Mouse (Mus musculus): ENCODE measurements around the gene Trnp1. TPM values are rescaled to one million over a fixed set of nuclear protein-coding genes. Genes with fewer than 3 reads are reported as not detected.

The Trnp1 gene
- total RNA-seq, 2 experiments from 2014 or later = 114 to 119 TPM

DNA sequence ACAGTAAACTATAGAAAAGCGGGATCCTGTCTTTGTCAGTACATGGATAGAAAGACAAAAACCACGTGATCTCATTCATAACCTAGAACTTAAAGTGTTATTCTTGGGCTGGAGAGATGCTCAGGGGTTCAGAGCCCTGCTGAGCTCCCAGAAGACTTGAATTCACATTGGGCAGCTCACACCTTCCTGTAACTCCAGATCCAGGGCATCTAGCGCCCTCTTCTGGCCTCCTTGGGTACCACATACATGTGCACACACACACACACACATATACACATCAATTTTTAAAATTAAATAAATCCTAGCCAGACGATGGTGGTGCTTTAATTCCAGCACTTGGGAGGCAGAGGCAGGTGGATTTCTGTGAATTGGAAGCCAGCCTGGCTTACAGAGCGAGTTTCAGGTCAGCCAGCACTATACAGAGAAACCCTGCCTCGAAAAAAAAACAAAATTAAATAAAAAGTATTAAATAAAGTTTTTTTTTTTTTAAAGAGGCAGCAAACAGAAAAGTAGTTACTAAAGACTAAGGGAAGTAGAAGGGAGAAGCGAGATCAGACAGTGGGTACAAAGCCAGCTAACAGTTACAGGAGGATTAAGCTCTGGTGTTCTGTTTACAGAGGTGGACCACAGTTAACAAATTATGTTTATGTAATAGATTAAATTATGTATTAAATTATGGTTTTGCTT is 27.1 kb downstream of the Trnp1 start:
- intact Hi-C loops (cut with DNase I) = no loop called here
- no peak for DNase-seq (ENCODE audit: extremely low spot score in 1 of 2, low spot score in 2 of 2)

DNA sequence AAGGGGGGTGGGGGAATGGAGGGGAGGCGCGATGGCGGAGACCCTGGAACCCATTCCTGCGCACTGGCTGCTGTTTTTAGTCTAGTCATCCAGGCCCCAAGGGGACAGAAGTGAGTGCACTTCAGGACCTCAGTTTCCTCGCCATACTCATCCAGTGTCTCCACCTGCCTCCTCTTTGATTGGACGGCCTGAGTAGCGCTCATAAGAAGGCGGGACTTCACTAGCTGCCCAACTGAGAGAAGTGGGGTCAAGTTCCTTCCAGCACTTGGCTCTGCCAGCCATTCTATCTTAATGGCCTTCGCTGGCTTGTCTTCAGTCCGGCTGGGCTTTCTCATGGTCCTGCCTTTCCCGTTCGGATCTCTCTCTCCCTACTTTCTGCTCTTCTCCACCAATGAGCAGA is 29.2 kb downstream of the Trnp1 start:
- no peak for DNase-seq (ENCODE audit: extremely low spot score in 1 of 2, low spot score in 2 of 2)
- intact Hi-C loops (cut with DNase I) = no loop called here

DNA sequence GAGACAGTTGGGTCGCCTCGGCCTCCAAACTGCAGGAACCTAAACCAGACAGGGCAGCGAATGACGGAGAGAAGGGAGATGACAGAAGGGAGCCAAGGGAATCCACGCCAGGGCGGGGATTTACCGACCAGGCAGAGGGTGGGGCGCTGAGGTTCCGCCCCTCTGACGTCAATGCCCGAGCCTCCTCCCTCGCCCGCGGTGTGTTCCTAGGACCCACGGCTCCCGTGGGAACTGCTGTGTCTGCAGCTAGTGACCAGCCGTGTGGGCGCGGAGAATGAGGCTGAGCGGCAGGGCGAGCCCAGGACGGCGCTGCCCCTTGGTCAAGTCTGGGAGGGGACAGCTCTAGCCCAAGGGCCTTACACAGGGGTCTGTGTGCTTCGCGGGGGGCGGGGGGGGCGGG is 30.3 kb downstream of the Trnp1 start:
- peak; percentile 45 to 85 for DNase-seq (ENCODE audit: extremely low spot score in 1 of 2, low spot score in 2 of 2)
- intact Hi-C loops (cut with DNase I) = no loop called here

DNA sequence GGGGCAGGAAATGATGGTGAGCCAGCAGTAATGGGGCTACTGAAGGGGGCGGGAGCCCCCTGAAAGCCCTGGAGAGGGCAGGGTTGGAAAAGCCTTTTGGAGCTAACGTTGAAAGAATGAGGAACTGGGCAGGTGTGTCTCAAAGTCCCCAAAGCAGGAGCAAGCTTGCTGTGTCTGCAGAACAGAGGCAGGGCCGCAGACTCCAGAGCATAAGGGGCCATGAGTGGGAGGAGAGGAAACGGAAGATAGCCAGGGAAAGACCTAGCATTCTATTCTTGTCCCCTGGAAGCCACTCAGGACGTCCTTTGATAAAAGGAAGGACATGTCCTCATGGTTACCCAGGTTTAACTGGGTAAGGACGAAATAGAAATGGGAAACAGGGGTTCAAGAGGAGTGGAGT is 35.2 kb downstream of the Trnp1 start:
- DNase-seq (ENCODE audit: extremely low spot score in 1 of 2, low spot score in 2 of 2) = no peak
- intact Hi-C loops (cut with DNase I) = no loop called here

DNA sequence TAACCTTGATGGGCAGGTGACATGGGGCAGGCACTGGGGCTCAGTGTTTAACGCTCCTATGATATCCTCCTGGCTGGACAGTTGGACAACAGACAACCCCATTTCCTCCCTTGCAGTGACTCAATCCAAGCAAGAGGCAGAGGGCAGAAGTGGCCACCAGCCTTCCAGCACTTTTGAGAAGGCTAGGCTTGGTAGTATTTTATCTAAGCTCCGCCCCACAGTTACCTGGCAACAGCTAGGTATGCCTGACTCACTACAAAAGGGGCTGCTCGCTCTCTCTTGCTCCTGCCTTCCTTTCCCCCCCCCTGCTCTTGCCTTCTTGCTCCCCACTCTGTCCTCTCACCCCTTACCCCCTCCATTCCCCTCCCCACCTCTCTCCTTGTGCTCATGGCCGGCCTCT is 37.0 kb downstream of the Trnp1 start:
- DNase-seq (ENCODE audit: extremely low spot score in 1 of 2, low spot score in 2 of 2) = no peak
- intact Hi-C loops (cut with DNase I) = no loop called here

DNA sequence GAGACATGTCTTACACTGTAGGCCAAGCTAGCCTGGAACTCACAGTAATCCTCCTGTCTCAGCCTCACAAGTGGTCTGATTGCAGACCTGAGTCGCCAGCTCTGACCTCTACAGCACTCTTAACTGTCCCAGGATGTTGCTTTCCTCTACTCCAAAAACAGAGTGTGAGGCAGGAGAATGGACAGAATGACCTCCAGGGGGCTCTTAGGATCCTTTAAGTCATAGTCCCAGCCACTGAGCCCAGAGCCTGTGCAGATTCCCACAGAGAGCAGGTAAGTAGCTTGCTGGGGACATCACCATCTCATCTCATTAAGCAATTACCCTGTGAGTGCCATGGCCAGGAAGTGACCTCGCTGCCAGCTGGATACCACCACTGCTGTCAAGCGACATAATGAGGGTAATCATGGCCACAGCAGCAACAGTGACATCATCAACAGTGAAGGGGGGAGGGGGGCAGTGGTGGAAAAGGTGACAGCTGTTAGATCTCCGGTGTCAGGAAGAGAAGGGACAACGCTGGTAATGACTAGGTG is 37.5 kb downstream of the Trnp1 start:
- intact Hi-C loops (cut with DNase I) = no loop called here
- no peak for DNase-seq (ENCODE audit: extremely low spot score in 1 of 2, low spot score in 2 of 2)

DNA sequence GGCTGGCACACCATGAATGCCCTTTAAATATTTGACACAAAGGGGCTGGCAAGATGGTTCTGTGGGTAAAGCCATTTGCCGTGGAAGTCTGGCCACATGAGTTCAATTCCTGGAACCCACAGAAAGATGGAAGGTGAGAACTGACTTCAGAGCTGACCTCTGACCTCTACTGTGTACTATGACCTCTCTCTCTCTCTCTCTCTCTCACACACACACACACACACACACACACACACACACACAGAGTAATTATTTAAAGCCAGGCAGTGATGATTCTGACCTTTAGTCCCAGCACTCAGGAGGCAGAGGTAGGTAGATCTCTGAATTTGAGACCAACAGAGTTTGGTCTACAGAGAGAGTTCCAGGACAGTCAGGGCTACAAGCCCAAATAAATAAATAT is 38.3 kb downstream of the Trnp1 start:
- intact Hi-C loops (cut with DNase I) = no loop called here
- DNase-seq (ENCODE audit: extremely low spot score in 1 of 2, low spot score in 2 of 2) = no peak

DNA sequence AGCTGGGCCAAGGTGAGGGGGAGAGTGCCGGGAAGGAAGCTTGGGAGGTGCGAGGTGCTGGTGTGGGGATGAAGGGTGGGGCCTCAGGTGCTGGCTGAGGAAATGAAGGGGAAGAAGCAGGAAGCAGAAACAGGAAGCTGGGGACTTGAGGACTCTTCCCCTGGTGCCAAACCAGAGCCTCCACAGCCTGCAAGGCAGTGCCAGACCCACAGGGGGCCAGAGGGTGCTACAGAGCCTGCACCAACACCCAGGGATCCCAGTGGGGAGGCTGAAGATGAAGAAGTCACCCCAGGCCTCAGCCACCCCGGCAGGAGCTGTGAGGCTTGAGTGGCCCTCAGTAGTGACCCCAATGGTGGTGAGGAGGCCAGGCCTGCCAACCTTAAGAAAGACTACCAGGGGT is 40.3 kb downstream of the Trnp1 start:
- DNase-seq (ENCODE audit: extremely low spot score in 1 of 2, low spot score in 2 of 2) = no peak
- intact Hi-C loops (cut with DNase I) = loop anchor here (10.0 kb wide), 1 partner anchor 503 kb away; no protein-coding TSS in a partner anchor

DNA sequence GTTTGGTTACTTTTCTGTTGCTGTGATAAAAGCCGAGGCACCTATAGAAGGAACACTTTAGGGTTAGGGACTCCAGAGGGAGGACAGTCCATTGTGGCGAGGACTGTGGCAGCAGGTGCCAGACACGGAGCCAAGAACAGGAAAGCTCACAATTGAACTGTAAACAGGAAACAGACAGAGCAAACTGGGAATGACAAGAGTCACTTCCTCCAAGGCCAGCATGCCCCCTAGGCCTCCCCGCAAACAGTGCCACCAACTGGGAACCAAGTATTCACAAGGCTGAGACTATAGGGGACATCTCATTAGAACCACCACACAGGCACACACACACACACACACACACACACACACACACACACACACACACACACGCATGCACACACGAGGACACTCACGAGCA is 45.9 kb downstream of the Trnp1 start:
- DNase-seq (ENCODE audit: extremely low spot score in 1 of 2, low spot score in 2 of 2) = no peak
- intact Hi-C loops (cut with DNase I) = loop anchor here (5.0 to 10.0 kb wide), 3 partner anchors 140 to 498 kb away; no protein-coding TSS in a partner anchor

DNA sequence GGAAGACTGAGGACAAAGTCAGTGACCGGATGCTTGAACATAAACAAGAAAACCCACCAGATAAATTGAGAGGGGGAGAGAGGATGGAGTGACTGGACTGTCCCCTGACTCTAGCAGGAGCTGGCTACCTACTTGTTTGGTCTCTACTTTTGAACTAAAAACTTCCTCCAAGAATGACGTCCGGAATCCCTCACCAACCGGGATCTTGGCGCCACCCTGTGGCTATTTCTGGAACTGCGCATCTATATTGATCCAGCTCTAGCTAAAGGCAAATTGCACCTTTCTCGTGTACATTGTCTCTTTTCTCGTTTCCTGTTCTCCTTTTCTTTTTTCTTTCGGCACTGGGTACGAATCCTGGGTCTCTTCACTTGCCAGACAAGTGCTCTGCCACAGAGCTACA is 46.8 kb downstream of the Trnp1 start:
- peak; percentile 77 to 80 for DNase-seq (ENCODE audit: extremely low spot score in 1 of 2, low spot score in 2 of 2)
- intact Hi-C loops (cut with DNase I) = loop anchor here (1.0 to 10.0 kb wide), 4 partner anchors 27 to 497 kb away; no protein-coding TSS in a partner anchor

DNA sequence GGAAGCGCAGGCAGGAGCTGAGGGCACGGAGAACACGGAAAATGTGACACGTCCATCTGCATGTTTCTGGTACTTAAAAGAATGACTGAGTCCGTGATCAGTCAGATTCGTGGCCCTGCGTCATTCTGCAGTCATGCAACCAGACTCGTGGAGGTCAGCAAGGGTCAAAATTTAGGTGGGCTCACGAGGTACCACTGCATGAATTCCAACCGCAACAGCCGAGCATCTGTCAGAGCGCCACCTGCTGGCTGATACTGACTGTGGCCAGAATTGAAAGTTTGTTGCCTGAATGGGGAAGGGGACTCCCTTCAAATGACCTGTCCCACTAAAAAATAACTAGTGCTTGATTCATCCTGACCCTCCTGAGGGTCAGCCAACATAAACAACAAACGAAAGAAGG is 48.6 kb downstream of the Trnp1 start:
- intact Hi-C loops (cut with DNase I) = loop anchor here (5.0 to 10.0 kb wide), 3 partner anchors 137 to 495 kb away; no protein-coding TSS in a partner anchor
- DNase-seq (ENCODE audit: extremely low spot score in 1 of 2, low spot score in 2 of 2) = peak in 1 of 2 experiments; percentile 53

DNA sequence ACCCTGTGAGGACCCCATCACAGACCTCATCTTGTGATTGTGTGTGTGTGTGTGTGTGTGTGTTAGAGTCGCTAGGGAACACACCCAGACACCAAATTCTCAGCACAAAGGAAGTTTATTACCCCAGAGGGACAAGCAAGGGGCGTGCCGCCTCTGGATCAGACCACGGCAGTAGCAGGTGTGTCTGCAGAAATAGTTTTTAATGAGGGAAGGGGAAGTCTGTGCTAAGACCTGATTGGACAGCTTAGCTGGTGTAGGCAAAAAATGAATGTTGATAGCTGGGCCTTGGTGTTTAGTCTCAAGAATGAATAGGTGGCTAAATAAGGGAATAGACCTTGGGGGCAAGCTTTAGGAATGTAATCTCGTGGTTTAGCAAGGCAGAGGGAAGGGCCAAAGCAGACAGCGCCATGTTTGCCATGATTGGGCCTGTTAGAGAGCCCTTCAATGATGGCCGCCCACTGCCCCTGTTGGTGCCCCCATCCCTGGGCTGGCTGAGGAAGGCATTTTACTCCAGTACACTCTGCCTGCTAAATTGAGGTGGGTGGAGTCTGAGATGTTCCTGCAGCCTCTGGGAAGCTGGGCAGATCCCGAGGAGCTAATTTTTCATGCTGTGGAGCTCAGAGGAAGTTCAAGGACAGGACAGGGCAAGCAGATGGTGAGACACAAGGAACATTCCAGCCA is 49.5 kb downstream of the Trnp1 start:
- intact Hi-C loops (cut with DNase I) = no loop called here
- no peak for DNase-seq (ENCODE audit: extremely low spot score in 1 of 2, low spot score in 2 of 2)

DNA sequence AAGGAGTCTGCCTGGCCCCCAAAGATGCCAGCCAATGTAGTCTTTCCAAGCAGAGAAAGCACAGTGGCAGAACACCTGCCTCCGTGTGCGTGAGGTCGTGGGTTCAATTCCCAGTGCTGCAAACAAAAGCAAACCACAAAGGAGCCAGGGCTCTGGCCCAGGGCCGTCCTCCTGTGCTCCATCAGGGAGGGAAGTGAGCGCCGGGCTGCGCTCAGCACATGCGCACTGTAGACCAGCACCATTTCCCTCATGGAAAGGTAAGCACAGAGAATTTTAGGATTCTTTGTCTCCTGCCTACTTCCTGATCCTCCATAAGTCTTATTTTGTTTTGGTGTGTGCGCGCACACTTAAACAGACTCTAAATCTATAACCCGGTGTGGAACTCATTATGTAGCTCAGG is 50.4 kb downstream of the Trnp1 start:
- no peak for DNase-seq (ENCODE audit: extremely low spot score in 1 of 2, low spot score in 2 of 2)
- intact Hi-C loops (cut with DNase I) = no loop called here

DNA sequence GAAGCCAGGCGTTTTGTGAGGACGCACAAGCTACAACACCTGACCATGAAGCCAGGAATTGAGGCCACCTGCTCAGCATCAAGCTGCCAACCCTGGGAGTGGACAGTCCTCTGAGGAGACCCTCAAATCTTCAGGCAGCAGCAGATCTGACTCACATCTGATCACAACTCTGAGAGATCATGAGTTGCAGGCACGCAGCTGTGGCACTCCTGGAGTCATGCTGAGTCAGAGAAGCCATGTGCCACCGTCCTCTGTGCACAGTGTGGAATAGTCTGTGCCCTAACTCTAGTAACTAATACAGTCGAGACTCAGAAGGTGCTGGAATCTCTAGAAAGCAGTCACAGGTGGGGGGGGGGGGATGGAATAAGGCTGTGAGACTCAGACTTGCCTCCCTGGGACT is 51.0 kb downstream of the Trnp1 start:
- DNase-seq (ENCODE audit: extremely low spot score in 1 of 2, low spot score in 2 of 2) = no peak
- intact Hi-C loops (cut with DNase I) = no loop called here

DNA sequence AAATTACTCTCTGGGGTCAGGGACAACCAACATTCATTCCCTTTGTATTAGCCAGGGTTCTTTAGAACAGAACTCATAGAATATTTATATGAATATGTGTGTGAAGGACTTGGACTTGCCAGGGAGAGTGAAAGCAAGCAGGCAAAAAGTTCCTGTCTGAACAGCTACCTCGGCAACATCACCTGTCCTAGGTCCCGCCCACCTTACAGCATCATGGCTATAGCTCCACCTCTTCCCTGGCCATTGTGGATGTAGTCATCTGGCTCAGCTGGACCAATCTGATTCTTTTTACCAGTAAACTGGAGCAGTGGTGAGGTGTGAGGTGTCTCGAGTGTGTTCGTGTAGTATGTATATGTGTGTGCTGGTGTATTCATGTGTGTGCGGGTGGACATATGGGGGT is 52.6 kb downstream of the Trnp1 start:
- intact Hi-C loops (cut with DNase I) = no loop called here
- DNase-seq (ENCODE audit: extremely low spot score in 1 of 2, low spot score in 2 of 2) = no peak

DNA sequence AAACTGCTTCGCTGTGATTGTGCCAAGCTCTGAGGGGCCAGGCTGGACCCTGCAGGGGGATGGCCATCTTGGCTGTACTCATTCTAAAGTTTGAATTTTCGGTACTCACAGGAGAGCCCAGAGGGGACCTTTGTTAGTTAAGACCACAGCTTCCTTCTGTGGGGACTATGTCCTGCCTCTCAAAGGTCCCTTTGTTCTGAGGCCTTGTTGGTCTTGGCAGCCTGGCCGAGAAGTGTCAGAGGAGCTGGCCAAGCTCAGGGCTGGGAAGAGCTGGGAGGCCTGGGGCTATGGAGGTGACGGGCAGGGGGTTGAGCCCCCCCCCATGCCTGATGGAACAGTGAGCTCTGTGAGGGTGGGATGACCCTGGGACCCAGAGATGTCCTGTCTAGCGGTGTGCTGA is 55.3 kb downstream of the Trnp1 start:
- intact Hi-C loops (cut with DNase I) = no loop called here
- DNase-seq (ENCODE audit: extremely low spot score in 1 of 2, low spot score in 2 of 2) = peak; percentile 38 to 68

DNA sequence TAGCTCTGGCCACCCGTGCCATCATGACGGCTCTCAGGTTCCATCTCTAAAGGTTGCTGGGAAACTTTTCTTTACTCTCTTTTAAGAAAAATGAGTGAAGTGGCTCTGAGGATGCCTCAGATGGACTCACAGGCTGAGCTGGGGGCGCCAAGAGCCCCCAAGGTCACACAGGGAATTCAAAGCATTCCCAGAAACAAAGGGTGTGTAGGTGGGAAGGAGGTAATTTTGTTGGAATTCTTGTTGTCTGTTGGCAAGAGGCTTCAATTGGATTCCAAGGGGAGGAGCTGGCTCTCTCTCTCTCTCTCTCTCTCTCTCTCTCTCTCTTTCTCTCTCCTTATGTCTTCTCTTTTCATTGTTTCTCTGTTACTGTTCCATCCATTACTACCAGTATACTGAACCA is 56.2 kb downstream of the Trnp1 start:
- intact Hi-C loops (cut with DNase I) = no loop called here
- DNase-seq (ENCODE audit: extremely low spot score in 1 of 2, low spot score in 2 of 2) = no peak
